Mouse (Mus musculus) small intestine, adult 2 months (tissue): Measurements from ENCODE around the gene Gm20388. TPM values are rescaled to one million over a fixed set of nuclear protein-coding genes. Genes with fewer than 3 reads are reported as not detected.

Experiments
- H3K27ac ChIP-seq: fragments of 200-500 bp; 2 replicates; pipeline ENCODE4 v1.5.1; 2012; ENCODE audit warnings: low read depth, low read length, control low read depth, inconsistent platforms; ENCODE audit not compliant: insufficient read depth
- H3K27me3 ChIP-seq: fragments of 200-500 bp; 2 replicates; pipeline ENCODE4 v1.6.1; 2012; ENCODE audit warnings: mild to moderate bottlenecking, moderate library complexity, low read length, inconsistent platforms; ENCODE audit not compliant: control insufficient read depth, insufficient read depth
- H3K36me3 ChIP-seq: fragments of 200-500 bp; 2 replicates; pipeline ENCODE4 v1.6.1; 2012; ENCODE audit warnings: mild to moderate bottlenecking, low read length, control low read depth, inconsistent platforms; ENCODE audit not compliant: control insufficient read depth, insufficient read depth
- H3K4me1 ChIP-seq: fragments of 200-500 bp; 2 replicates; pipeline ENCODE4 v1.6.1; 2012; ENCODE audit warnings: low read length, inconsistent platforms, mixed read lengths; ENCODE audit not compliant: control insufficient read depth, insufficient read depth, insufficient read length
- H3K4me3 ChIP-seq: fragments of 200-500 bp; 2 replicates; pipeline ENCODE4 v1.5.1; 2012; ENCODE audit warnings: low read depth, mild to moderate bottlenecking, control low read depth, inconsistent platforms, low read length, moderate library complexity
- CTCF ChIP-seq: fragments of 200-500 bp; IDR thresholded peaks from 2 replicates; pipeline ENCODE4 v1.5.1; 2012; ENCODE audit warnings: low read depth, mild to moderate bottlenecking, control low read depth, inconsistent platforms, low read length, moderate library complexity, mixed read lengths; ENCODE audit not compliant: insufficient replicate concordance, insufficient read length; ENCODE audit errors: extremely low read depth
- POLR2A ChIP-seq: fragments of 200-500 bp; IDR thresholded peaks from 2 replicates; pipeline ENCODE4 v1.6.1; 2012; ENCODE audit warnings: low read depth, mild to moderate bottlenecking, control low read depth, inconsistent platforms, low read length, moderate library complexity
- WGBS: fragments of 180-500 bp; shearing (Covaris S2); methylation state at CpG from one replicate; pipeline ENCODE4 v1.1.7; 2018; 5-methylcytosine and 5-hydroxymethylcytosine counted together
- polyA plus RNA-seq: library from polyadenylated mRNA; depleted of rRNA; stranded (reverse); fragments of >200 nt; gene quantifications from 2 replicates; pipeline ENCODE4 v1.2.3, GENCODE M21; 2012

Gm20388 gene
- polyA plus RNA-seq, 1 experiment, result 37.3 TPM

DNA sequence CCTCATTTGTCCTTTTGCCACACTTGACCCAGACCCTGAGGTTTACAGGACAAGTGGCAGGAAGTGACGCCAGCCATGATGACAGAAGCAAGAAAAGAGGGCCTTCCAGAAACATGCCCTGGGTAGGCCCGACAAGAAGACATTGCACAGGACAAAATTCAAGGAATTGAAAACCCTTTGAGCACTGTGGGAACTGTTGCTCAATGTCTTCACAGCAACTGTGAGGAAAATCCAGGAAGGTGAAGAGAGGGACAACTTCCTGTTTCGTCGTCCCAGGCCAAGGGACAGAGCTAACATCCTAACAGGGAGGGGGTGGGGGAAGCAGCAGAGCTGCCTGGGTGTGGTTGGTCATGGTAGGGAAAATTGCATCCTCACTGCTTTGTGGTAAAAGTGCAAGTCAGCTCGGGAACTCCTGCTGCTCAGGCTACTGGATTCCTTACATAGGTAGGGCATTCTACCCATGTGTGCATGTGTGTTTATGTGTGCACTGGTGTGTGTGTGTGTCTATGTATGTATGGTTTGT, 3839.6 kb downstream of the Gm20388 start:
- Histone ChIP-seq H3K27ac (no peak overlapping the region), H3K4me1 (peaks cover 23% of the 10 kb centered on the region; the same call in 1 of the 2 replicates), H3K4me3 (no peak overlapping the region), H3K27me3 (no peaks in the 10 kb centered on the region), H3K36me3 (no peaks in the 10 kb centered on the region)
- TF ChIP-seq POLR2A (no peak), CTCF (no peak)
- 46% methylated on average over 5 of the region's 5 CpGs for WGBS

DNA sequence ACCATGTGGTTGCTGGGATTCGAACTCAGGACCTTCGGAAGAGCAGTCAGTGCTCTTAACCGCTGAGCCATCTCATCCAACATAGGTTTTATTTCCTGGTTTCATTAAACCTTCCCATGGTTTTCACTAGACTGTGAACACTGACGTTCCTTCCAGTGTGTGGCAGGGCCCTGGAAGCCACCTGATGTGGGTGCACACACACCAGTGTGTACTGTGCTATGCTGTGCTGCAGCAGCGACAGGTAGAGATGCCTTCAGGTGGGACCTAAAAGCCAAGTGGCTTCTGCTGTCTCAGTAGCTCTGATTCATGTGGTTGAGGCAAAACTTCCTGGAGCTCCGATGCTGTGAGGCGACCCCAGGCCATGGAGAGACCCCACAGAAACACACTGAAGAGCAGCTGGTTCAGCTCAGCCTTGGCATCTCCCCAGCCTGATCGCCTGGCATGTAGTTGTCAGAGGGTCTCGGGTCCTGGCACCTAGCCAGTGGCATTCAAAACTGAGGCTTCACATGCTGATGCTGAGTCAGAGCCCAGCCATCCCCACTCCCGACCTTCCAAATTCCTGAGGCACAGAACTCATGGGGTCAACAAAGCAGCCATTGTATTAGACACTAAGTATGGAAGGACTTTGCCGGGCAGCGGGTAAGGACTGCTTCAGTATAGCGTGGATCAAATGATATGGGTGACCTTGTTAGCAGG, 3842.3 kb downstream of the Gm20388 start:
- Histone ChIP-seq H3K27ac (peak overlapping the region; percentile 73), H3K4me3 (peak overlapping the region; percentile 28; the same call in 1 of the 2 replicates), H3K36me3 (no peaks in the 10 kb centered on the region), H3K4me1 (peaks cover 31% of the 10 kb centered on the region; the same call in 1 of the 2 replicates), H3K27me3 (no peaks in the 10 kb centered on the region)
- WGBS, result 72% methylated on average over 13 of the region's 13 CpGs
- TF ChIP-seq CTCF, result no peak
- TF ChIP-seq POLR2A, result no peak

DNA sequence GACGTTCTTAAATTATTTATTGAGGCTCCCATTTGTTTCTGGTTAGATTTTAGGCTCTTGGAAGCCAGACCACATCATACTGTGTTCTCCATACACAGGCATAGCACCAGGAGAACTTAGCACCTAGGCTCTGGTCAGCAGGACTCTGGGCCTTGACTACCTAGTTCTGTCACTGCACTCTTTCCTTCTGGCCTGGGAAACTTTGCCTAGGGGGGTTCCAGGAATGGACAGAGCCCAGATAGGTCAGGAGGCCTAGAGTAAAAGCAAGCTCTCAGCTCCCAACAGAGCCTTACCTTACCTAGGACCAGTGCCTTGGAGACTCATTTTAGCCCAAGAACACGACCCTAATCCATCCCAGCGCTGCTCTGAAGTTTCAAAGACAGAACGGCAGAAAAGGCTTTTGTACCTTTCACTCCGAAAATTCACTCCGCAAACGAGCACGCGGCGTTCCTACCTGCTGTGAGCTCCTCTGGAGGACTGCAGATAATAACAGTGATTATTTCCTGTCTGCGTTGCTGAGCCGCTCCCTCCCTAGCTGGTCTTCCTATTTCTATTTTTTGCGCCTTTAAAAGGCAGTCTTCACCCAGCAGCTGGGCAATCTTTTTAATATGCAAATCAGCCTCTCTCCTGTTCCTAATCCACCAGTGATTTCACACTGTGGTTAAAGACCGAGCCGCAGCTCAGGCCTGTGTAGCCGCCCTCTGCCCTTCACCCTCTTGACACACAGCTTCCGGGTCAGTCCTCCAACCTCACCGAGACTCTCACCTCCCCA, 3843.1 kb downstream of the Gm20388 start:
- peak overlapping the region; percentile 73 for H3K27ac ChIP-seq
- H3K4me3 ChIP-seq, result peak overlapping the region; percentile 47
- H3K36me3 ChIP-seq, result no peaks in the 10 kb centered on the region
- no peaks in the 10 kb centered on the region for H3K27me3 ChIP-seq
- H3K4me1 ChIP-seq, result peaks cover 31% of the 10 kb centered on the region; the same call in 1 of the 2 replicates
- WGBS, result 24% methylated on average over 18 of the region's 18 CpGs
- TF ChIP-seq CTCF, result no peak
- TF ChIP-seq POLR2A, result peak; percentile 37; the same call in 1 of the 2 replicates

DNA sequence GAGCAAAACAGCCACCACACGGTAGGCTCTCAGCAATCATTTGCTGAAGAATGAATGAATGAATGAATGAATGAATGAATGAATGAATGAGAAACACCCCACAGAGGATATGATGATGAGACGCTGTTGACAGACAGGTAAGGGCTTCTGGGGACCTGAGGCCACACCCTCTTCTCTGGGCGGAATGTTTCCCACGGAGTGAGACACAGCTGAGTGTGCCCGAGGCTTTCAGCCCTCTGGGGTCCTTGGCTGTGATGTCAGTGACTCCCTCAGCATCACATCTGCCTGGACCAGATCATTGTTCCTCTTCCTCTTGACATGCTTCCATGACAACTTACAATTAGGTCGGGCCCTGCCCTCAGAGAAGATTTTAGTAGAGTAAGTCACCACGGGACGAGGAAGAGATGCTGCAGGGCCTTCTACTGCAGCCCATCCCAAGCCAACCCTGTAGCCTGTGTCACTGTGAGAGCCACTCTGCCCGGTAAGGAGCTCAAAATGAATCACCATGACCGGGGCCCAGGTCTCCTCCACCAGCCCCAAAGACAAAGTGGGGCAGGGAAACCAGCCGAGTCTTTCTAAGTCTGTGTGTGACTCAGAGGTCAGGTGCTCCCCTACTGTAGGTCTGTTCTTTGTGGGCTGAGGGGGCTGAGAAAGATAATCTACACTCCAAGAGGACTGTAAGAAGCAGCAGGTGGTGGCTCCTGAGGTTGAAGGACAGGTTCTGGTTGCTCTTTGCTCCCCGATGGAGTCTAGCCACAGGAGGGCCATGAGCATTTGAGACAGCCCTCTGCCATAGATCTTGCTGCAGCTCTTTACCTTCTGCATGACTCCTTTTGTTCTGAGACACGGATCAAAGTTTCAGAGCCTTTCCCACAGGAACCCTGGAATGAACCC, 3844.1 kb downstream of the Gm20388 start:
- 41% methylated on average over 13 of the region's 13 CpGs for WGBS
- TF ChIP-seq POLR2A (no peak), CTCF (no peak)
- Histone ChIP-seq H3K36me3 (no peaks in the 10 kb centered on the region), H3K4me3 (peak overlapping the region; percentile 46; the same call in 1 of the 2 replicates), H3K27ac (peak overlapping the region; percentile 67), H3K27me3 (no peaks in the 10 kb centered on the region), H3K4me1 (peaks cover 31% of the 10 kb centered on the region; the same call in 1 of the 2 replicates)

DNA sequence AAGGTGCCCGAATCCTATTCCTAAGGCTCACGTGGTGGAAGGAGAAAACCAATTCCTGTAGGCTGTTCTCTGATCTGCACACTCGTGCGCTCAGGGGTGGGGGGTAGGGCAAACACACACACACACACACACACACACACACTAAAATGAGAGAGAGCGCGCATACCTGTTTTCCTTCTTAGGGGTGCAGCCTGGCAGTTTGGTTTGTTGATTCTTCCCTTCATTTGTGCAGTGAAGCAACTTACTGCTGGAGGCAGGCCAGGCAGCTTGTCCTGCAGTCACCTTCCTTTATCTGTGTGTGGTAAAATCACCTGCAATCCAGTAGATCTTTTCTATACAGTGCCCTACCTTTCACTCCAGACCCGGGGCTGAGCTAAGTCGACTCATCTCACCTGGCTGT, 3846.3 kb downstream of the Gm20388 start:
- Histone ChIP-seq H3K4me3 (no peak overlapping the region), H3K4me1 (peaks cover 31% of the 10 kb centered on the region), H3K27ac (no peak overlapping the region; the same call in 1 of the 2 replicates), H3K27me3 (no peaks in the 10 kb centered on the region), H3K36me3 (no peaks in the 10 kb centered on the region)
- no peak for TF ChIP-seq POLR2A
- no peak for TF ChIP-seq CTCF
- 26% methylated on average over 8 of the region's 8 CpGs for WGBS

DNA sequence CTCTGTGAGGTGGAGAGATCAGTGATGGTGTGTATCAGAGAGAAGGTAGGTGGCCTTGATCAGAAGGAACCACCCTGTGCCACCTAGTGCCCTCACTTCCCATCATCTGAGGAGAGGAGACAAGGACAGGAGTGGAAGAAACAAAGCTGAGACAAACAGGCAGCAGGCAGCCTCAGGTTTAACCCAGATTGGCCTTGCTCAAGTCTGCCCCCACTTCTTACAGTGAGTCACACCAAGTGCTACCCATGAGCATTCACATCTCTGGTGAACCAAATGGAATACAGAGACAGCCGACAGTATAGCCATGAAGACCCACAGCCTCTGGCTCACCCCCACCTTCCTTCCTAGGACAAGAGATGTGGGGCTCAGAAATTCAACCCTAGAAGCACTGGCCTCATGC, 3848.3 kb downstream of the Gm20388 start:
- 91% methylated on average over 1 of the region's 1 CpGs for WGBS
- no peak for TF ChIP-seq POLR2A
- TF ChIP-seq CTCF, result no peak
- Histone ChIP-seq H3K27me3 (no peaks in the 10 kb centered on the region), H3K36me3 (no peaks in the 10 kb centered on the region), H3K4me1 (peaks cover 30% of the 10 kb centered on the region), H3K4me3 (no peak overlapping the region), H3K27ac (no peak overlapping the region)
